In the genomic region with DNA sequence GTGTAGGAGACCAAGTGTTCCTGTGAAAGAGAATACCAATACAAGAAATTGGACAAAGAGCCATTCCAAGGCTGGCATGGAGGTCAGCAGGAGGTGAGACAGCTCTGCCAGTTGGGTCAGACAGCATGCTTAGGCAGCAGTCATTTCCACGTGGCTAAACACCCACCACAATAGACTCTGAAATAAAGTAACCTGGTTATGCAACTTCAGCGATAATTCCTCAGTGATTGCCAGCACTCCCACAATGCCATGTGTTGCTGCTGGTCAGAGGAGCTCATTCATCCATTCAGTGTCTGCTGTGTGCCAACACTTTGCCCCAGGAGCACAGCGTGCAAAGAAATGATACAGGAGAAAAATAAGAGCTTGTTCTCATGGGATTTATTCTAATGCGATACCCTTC, we compare ENCODE assay signal across 12 mouse cellular contexts. TPM values are rescaled to one million over a fixed set of nuclear protein-coding genes. Genes with fewer than 3 reads are reported as not detected.
A peak's percentile ranks its signal among the peaks of the same experiment; 100 is the strongest.
DNase-seq lines count a peak whose midpoint lies in the region.
"Had no signal": no experiment of that assay in that cellular context is flagged by ENCODE, and none has a peak within 500 bp of the region (broad histone marks: within the 10 kb centered on the region; RNA-seq: fewer than 3 reads in every experiment).

No protein-coding gene starts in this region.

- DNase-seq in adrenal gland, adult (ENCODE audit: inconsistent age in 2 of 2, low spot score in 1 of 2): peak; percentile 45 to 79
- no peak for DNase-seq in adrenal gland, adult 18-20 months (ENCODE audit: low spot score in 2 of 2)
- peak; percentile 30 to 78 for DNase-seq in layer of hippocampus, adult 18-20 months (ENCODE audit: low spot score in 2 of 2)
- no peak for DNase-seq in layer of hippocampus, postnatal 10 days (ENCODE audit: low spot score in 2 of 2)
- peak; percentile 10 to 12 for DNase-seq in cerebellum, adult 18-20 months
- peak; percentile 12 for DNase-seq in kidney, postnatal 10 days
- no peak for DNase-seq in right cerebral cortex, adult 2 months (ENCODE audit: low spot score in 2 of 2)
- DNase-seq in urinary bladder, postnatal 36 days (ENCODE audit: low spot score in 2 of 2): no peak
- DNase-seq: heart, postnatal 4 days; thymus, postnatal 4 days had no signal

RNA-seq across cellular contexts. Expression of a gene that starts 4.0 kb away (rescaled TPM):
- 1,000 to 10,000 TPM in 1 of 2 experiments, 100 to 1,000 TPM in 1; 233 to 1,450 TPM for total RNA-seq in adrenal gland, adult 18-20 months (2021)
- not detected for total RNA-seq in layer of hippocampus, adult 18-20 months (2021)
- total RNA-seq in layer of hippocampus, postnatal 10 days (2021): under 1 TPM in 1 of 2 experiments, not detected in 1; 0.30 TPM
- total RNA-seq: heart, postnatal 4 days; left cerebral cortex, adult 2 months; MEL had no signal

Comparison
In these comparisons a context has a peak if more than half of its experiments do, and no peak if none do; other contexts are left out.
1. DNase-seq: peak in adrenal gland, adult (2 of 2), layer of hippocampus, adult 18-20 months (2 of 2), cerebellum, adult 18-20 months (2 of 2) and kidney, postnatal 10 days (single experiment); none in adrenal gland, adult 18-20 months (0 of 2), layer of hippocampus, postnatal 10 days (0 of 2), right cerebral cortex, adult 2 months (0 of 2) and urinary bladder, postnatal 36 days (0 of 2).
2. RNA of a gene that starts 4.0 kb away (total RNA-seq): 233 to 1,450 TPM in adrenal gland, adult 18-20 months; 0.30 TPM in layer of hippocampus, postnatal 10 days and not detected in layer of hippocampus, adult 18-20 months; every median in the first group is over 100 times any median in the second.